Mouse (Mus musculus): ENCODE measurements around the gene Atp5h.

DNA sequence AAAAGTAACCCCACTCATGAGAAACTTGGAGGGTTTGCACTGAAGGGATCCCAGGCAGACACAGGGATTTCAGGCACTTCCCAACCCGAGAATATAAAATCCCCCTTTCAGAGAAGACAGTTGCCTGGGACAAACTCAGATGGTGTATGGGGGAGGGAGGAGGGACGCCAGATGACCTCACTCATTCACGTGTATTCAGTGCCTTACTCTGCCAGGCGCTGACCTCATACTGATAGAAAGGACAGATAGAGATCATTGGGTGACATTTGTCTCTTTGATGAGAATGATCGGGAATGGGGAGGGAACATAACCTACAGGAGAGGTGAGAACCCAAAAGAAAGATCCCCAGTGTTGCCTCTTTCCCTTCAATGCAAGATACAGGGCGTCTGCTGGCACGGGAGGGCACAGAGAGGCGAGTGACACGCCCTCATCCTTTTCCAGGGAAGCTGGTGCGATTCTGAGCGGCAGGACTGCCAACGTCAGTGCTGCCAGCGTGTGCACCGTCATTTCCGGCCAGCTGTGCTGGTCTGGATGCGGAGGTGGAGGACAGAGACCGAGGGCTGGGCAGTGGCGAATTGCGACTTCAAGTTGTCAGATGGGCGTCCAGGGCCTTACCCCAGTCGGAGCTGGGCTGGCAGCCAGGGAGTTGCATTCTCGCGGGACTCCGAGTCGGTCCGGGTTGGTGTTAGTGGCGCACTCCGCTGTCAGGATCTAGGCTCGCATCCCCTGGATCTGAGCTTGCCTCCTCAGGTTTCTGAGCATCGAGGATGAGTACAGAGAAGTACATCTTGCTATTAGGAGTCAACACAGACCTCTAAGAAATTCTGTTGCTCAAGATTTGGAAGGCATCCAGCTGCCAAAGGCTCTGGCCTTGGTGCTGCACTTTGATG is 45.7 kb downstream of the Atp5h start:
- TF ChIP-seq POLR2A (IDR thresholded peaks at IDR 0.05; ENCODE audit: borderline replicate concordance, low read depth, low read length) (no peak), CTCF (IDR thresholded peaks at IDR 0.05; ENCODE audit: low read depth, low read length) (no peak)
